Mouse (Mus musculus): Measurements from ENCODE around the gene Tgfbr3.

GRCm38 (mm10) chr5:107200221-107200635 lies 89.2 kb downstream of the Tgfbr3 start:
- no peak for TF ChIP-seq CTCF (conservative IDR thresholded peaks at IDR 0.05; ENCODE audit: insufficient read depth, insufficient read length, low read depth, low read length)
- TF ChIP-seq POLR2A (IDR thresholded peaks at IDR 0.05; ENCODE audit: low read depth, low read length) = no peak

Data from kidney, adult 2 months (tissue).